Mouse (Mus musculus) T-helper 2 cell (primary cell): Measurements from ENCODE around the gene Ifit1bl1.

Source experiments
- in situ Hi-C: fragments of 300-600 bp; cut with MboI, MseI; formaldehyde crosslinking; loops from one replicate; pipeline ENCODE4 v1.15.1; 2025; ENCODE audit warnings: high pct_unique_total_duplicates

The Ifit1bl1 gene

GRCm38 (mm10) chr19:34547976-34548375 lies 53.8 kb downstream of the Ifit1bl1 start:
- in situ Hi-C loops = loop anchor here (5.0 kb wide), 1 partner anchor 89 kb away; no protein-coding TSS in a partner anchor

GRCm38 (mm10) chr19:34546211-34546610 lies 55.5 kb downstream of the Ifit1bl1 start:
- in situ Hi-C loops = loop anchor here (5.0 kb wide), 1 partner anchor 91 kb away; no protein-coding TSS in a partner anchor
